Mouse (Mus musculus): ENCODE data around the gene Xrn1. TPM values are rescaled to one million over a fixed set of nuclear protein-coding genes. Genes with fewer than 3 reads are reported as not detected.
"Not testable (repeated sequence)": the region's sequence is repeated elsewhere in the genome, so short reads cannot be mapped to it uniquely, and the experiment has no call there.

Gene Xrn1
- polyA plus RNA-seq (2011; ENCODE audit: insufficient read depth, insufficient read length, low replicate concordance, missing spikeins): 8.6 and 16.9 TPM in 2 replicates

GRCm38 (mm10) chr9:95954585-95955461, at the start of gene Xrn1:
TSS of gene Xrn1 (plus strand) at chr9:95954760.
- peak within 1 kb of the TSS; percentile 62 for H3K27ac ChIP-seq (ENCODE audit: control insufficient read depth, insufficient read depth, low read depth, low read length, poor library complexity)
- TF ChIP-seq POLR2A (IDR thresholded peaks at IDR 0.05; ENCODE audit: borderline replicate concordance, control insufficient read depth, low read depth, low read length): peak; percentile 56; the same call in 1 of the 2 replicates
- no peak for TF ChIP-seq CTCF (IDR thresholded peaks at IDR 0.05; ENCODE audit: control insufficient read depth, insufficient read depth, low read length)
- H3K4me3 ChIP-seq (replicated peaks; ENCODE audit: control insufficient read depth, low read depth, low read length): peak within 1 kb of the TSS; percentile 74
- WGBS: under 1% methylated on average over 57 of the region's 57 CpGs
- H3K4me1 ChIP-seq (ENCODE audit: control insufficient read depth, insufficient read depth, low read length): no peaks in the 10 kb centered on the region; the same call in 1 of the 2 replicates

- H3K27ac ChIP-seq (ENCODE audit: control insufficient read depth, insufficient read depth, low read depth, low read length, poor library complexity): no peak overlapping the region
- H3K4me1 ChIP-seq (ENCODE audit: control insufficient read depth, insufficient read depth, low read length): no peaks in the 10 kb centered on the region
- TF ChIP-seq CTCF (IDR thresholded peaks at IDR 0.05; ENCODE audit: control insufficient read depth, insufficient read depth, low read length) (no peak), POLR2A (IDR thresholded peaks at IDR 0.05; ENCODE audit: borderline replicate concordance, control insufficient read depth, low read depth, low read length) (no peak)
- H3K4me3 ChIP-seq (replicated peaks; ENCODE audit: control insufficient read depth, low read depth, low read length): no peak overlapping the region
Measured at GRCm38 (mm10) chr9:95932855-95933254, 21.7 kb upstream of the Xrn1 start.

GRCm38 (mm10) chr9:95953658-95954057, 902 bp upstream of the Xrn1 start:
- H3K4me3 ChIP-seq (replicated peaks; ENCODE audit: control insufficient read depth, low read depth, low read length): no peak overlapping the region
- H3K4me1 ChIP-seq (ENCODE audit: control insufficient read depth, insufficient read depth, low read length): no peaks in the 10 kb centered on the region; the same call in 1 of the 2 replicates
- TF ChIP-seq CTCF (IDR thresholded peaks at IDR 0.05; ENCODE audit: control insufficient read depth, insufficient read depth, low read length): no peak
- TF ChIP-seq POLR2A (IDR thresholded peaks at IDR 0.05; ENCODE audit: borderline replicate concordance, control insufficient read depth, low read depth, low read length): no peak
- H3K27ac ChIP-seq (ENCODE audit: control insufficient read depth, insufficient read depth, low read depth, low read length, poor library complexity): no peak overlapping the region
- WGBS: 77% methylated on average over 4 of the region's 4 CpGs

GRCm38 (mm10) chr9:95954226-95954584, 355 bp upstream of the Xrn1 start:
- Histone ChIP-seq H3K4me3 (replicated peaks; ENCODE audit: control insufficient read depth, low read depth, low read length) (peak overlapping the region; percentile 74), H3K4me1 (ENCODE audit: control insufficient read depth, insufficient read depth, low read length) (no peaks in the 10 kb centered on the region; the same call in 1 of the 2 replicates), H3K27ac (ENCODE audit: control insufficient read depth, insufficient read depth, low read depth, low read length, poor library complexity) (no peak overlapping the region)
- whole genome bisulfite sequencing: under 1% methylated on average over 7 of the region's 7 CpGs
- TF ChIP-seq CTCF (IDR thresholded peaks at IDR 0.05; ENCODE audit: control insufficient read depth, insufficient read depth, low read length): no peak

GRCm38 (mm10) chr9:95957611-95958010, 3.1 kb downstream of the Xrn1 start:
- TF ChIP-seq POLR2A (IDR thresholded peaks at IDR 0.05; ENCODE audit: borderline replicate concordance, control insufficient read depth, low read depth, low read length) (no peak), CTCF (IDR thresholded peaks at IDR 0.05; ENCODE audit: control insufficient read depth, insufficient read depth, low read length) (no peak)
- Histone ChIP-seq H3K4me3 (replicated peaks; ENCODE audit: control insufficient read depth, low read depth, low read length) (no peak overlapping the region), H3K4me1 (ENCODE audit: control insufficient read depth, insufficient read depth, low read length) (no peaks in the 10 kb centered on the region; the same call in 1 of the 2 replicates), H3K27ac (ENCODE audit: control insufficient read depth, insufficient read depth, low read depth, low read length, poor library complexity) (no peak overlapping the region)
- WGBS: 84% methylated on average over 2 of the region's 2 CpGs

- Histone ChIP-seq H3K4me1 (ENCODE audit: control insufficient read depth, insufficient read depth, low read length) (no peaks in the 10 kb centered on the region; the same call in 1 of the 2 replicates), H3K27ac (ENCODE audit: control insufficient read depth, insufficient read depth, low read depth, low read length, poor library complexity) (no peak overlapping the region), H3K4me3 (replicated peaks; ENCODE audit: control insufficient read depth, low read depth, low read length) (no peak overlapping the region)
- TF ChIP-seq POLR2A (IDR thresholded peaks at IDR 0.05; ENCODE audit: borderline replicate concordance, control insufficient read depth, low read depth, low read length) (no peak), CTCF (IDR thresholded peaks at IDR 0.05; ENCODE audit: control insufficient read depth, insufficient read depth, low read length) (no peak)
- WGBS: 86% methylated on average over 7 of the region's 7 CpGs
Measured at GRCm38 (mm10) chr9:95958041-95958730, 3.6 kb downstream of the Xrn1 start.

- H3K4me1 ChIP-seq (ENCODE audit: control insufficient read depth, insufficient read depth, low read length); H3K27ac ChIP-seq (ENCODE audit: control insufficient read depth, insufficient read depth, low read depth, low read length, poor library complexity); H3K4me3 ChIP-seq (replicated peaks; ENCODE audit: control insufficient read depth, low read depth, low read length): not testable (repeated sequence)
- 82% methylated on average over 2 of the region's 2 CpGs for WGBS
Measured at GRCm38 (mm10) chr9:95958731-95959105, 4.2 kb downstream of the Xrn1 start.

- Histone ChIP-seq H3K4me1 (ENCODE audit: control insufficient read depth, insufficient read depth, low read length) (no peaks in the 10 kb centered on the region), H3K4me3 (replicated peaks; ENCODE audit: control insufficient read depth, low read depth, low read length) (no peak overlapping the region), H3K27ac (ENCODE audit: control insufficient read depth, insufficient read depth, low read depth, low read length, poor library complexity) (no peak overlapping the region)
- TF ChIP-seq CTCF (IDR thresholded peaks at IDR 0.05; ENCODE audit: control insufficient read depth, insufficient read depth, low read length) (no peak), POLR2A (IDR thresholded peaks at IDR 0.05; ENCODE audit: borderline replicate concordance, control insufficient read depth, low read depth, low read length) (no peak)
- WGBS: 82% methylated on average over 6 of the region's 6 CpGs
Measured at GRCm38 (mm10) chr9:95959246-95959645, 4.7 kb downstream of the Xrn1 start.
